Mouse (Mus musculus): ENCODE measurements around the gene Trappc6a.

Gene Trappc6a

GRCm38 (mm10) chr7:19508150-19508923 is at the start of gene Trappc6a, which contains the start of gene Bloc1s3:
TSS of gene Trappc6a (plus strand) at chr7:19508395.
TSS of gene Bloc1s3 (minus strand) at chr7:19508367.
- in situ Hi-C loops (cut with MboI; ENCODE audit: low pct_unique_long_range_greater_than_20kb in 1 of 2, low sequenced_read_pairs in 2 of 2, unreplicated experiment in 1 of 2), result no loop called here

- in situ Hi-C loops (cut with MboI; ENCODE audit: low pct_unique_long_range_greater_than_20kb in 1 of 2, low sequenced_read_pairs in 2 of 2, unreplicated experiment in 1 of 2), result no loop called here
These were observed 49.5 kb upstream of the Trappc6a start, which contains the start of gene Mark4 for GRCm38 (mm10) chr7:19458591-19459111. TSS of gene Mark4 (minus strand) at chr7:19458821.

- in situ Hi-C loops (cut with MboI; ENCODE audit: low pct_unique_long_range_greater_than_20kb in 1 of 2, low sequenced_read_pairs in 2 of 2, unreplicated experiment in 1 of 2), result no loop called here
These were observed 48.9 kb upstream of the Trappc6a start for GRCm38 (mm10) chr7:19459144-19459870.

GRCm38 (mm10) chr7:19460500-19460899 is 47.7 kb upstream of the Trappc6a start:
- in situ Hi-C loops (cut with MboI; ENCODE audit: low pct_unique_long_range_greater_than_20kb in 1 of 2, low sequenced_read_pairs in 2 of 2, unreplicated experiment in 1 of 2), result no loop called here

- in situ Hi-C loops (cut with MboI; ENCODE audit: low pct_unique_long_range_greater_than_20kb in 1 of 2, low sequenced_read_pairs in 2 of 2, unreplicated experiment in 1 of 2), result no loop called here
These were observed 46.7 kb upstream of the Trappc6a start for GRCm38 (mm10) chr7:19461488-19461887.

GRCm38 (mm10) chr7:19462443-19462842 is 45.8 kb upstream of the Trappc6a start:
- in situ Hi-C loops (cut with MboI; ENCODE audit: low pct_unique_long_range_greater_than_20kb in 1 of 2, low sequenced_read_pairs in 2 of 2, unreplicated experiment in 1 of 2), result no loop called here

- in situ Hi-C loops (cut with MboI; ENCODE audit: low pct_unique_long_range_greater_than_20kb in 1 of 2, low sequenced_read_pairs in 2 of 2, unreplicated experiment in 1 of 2), result no loop called here
These were observed 45.3 kb upstream of the Trappc6a start, which contains the start of gene Exoc3l2 for GRCm38 (mm10) chr7:19462884-19463381. TSS of gene Exoc3l2 (plus strand) at chr7:19463331.

- in situ Hi-C loops (cut with MboI; ENCODE audit: low pct_unique_long_range_greater_than_20kb in 1 of 2, low sequenced_read_pairs in 2 of 2, unreplicated experiment in 1 of 2), result no loop called here
These were observed 43.6 kb upstream of the Trappc6a start for GRCm38 (mm10) chr7:19464367-19465307.

- in situ Hi-C loops (cut with MboI; ENCODE audit: low pct_unique_long_range_greater_than_20kb in 1 of 2, low sequenced_read_pairs in 2 of 2, unreplicated experiment in 1 of 2), result no loop called here
These were observed 41.5 kb upstream of the Trappc6a start for GRCm38 (mm10) chr7:19466602-19467145.

GRCm38 (mm10) chr7:19467638-19468037 is 40.6 kb upstream of the Trappc6a start:
- in situ Hi-C loops (cut with MboI; ENCODE audit: low pct_unique_long_range_greater_than_20kb in 1 of 2, low sequenced_read_pairs in 2 of 2, unreplicated experiment in 1 of 2), result no loop called here

GRCm38 (mm10) chr7:19468279-19468678 is 39.9 kb upstream of the Trappc6a start:
- in situ Hi-C loops (cut with MboI; ENCODE audit: low pct_unique_long_range_greater_than_20kb in 1 of 2, low sequenced_read_pairs in 2 of 2, unreplicated experiment in 1 of 2), result no loop called here

- in situ Hi-C loops (cut with MboI; ENCODE audit: low pct_unique_long_range_greater_than_20kb in 1 of 2, low sequenced_read_pairs in 2 of 2, unreplicated experiment in 1 of 2), result no loop called here
These were observed 38.8 kb upstream of the Trappc6a start for GRCm38 (mm10) chr7:19469404-19469803.

GRCm38 (mm10) chr7:19470308-19470707 is 37.9 kb upstream of the Trappc6a start:
- in situ Hi-C loops (cut with MboI; ENCODE audit: low pct_unique_long_range_greater_than_20kb in 1 of 2, low sequenced_read_pairs in 2 of 2, unreplicated experiment in 1 of 2), result no loop called here

GRCm38 (mm10) chr7:19472403-19472802 is 35.8 kb upstream of the Trappc6a start:
- in situ Hi-C loops (cut with MboI; ENCODE audit: low pct_unique_long_range_greater_than_20kb in 1 of 2, low sequenced_read_pairs in 2 of 2, unreplicated experiment in 1 of 2), result no loop called here

GRCm38 (mm10) chr7:19473875-19474443 is 34.2 kb upstream of the Trappc6a start:
- in situ Hi-C loops (cut with MboI; ENCODE audit: low pct_unique_long_range_greater_than_20kb in 1 of 2, low sequenced_read_pairs in 2 of 2, unreplicated experiment in 1 of 2), result no loop called here

- in situ Hi-C loops (cut with MboI; ENCODE audit: low pct_unique_long_range_greater_than_20kb in 1 of 2, low sequenced_read_pairs in 2 of 2, unreplicated experiment in 1 of 2), result no loop called here
These were observed 31.1 kb upstream of the Trappc6a start for GRCm38 (mm10) chr7:19477084-19477483.

GRCm38 (mm10) chr7:19477624-19478384 is 30.4 kb upstream of the Trappc6a start:
- in situ Hi-C loops (cut with MboI; ENCODE audit: low pct_unique_long_range_greater_than_20kb in 1 of 2, low sequenced_read_pairs in 2 of 2, unreplicated experiment in 1 of 2), result no loop called here

Measured in mouse embryonic stem cell (cell line).